Mouse (Mus musculus): ENCODE data around the gene Col18a1. TPM values are rescaled to one million over a fixed set of nuclear protein-coding genes. Genes with fewer than 3 reads are reported as not detected.
"Not testable (repeated sequence)": the region's sequence is repeated elsewhere in the genome, so short reads cannot be mapped to it uniquely, and the experiment has no call there.

Gene Col18a1
- polyA plus RNA-seq, 1 experiment, result 402 TPM

DNA sequence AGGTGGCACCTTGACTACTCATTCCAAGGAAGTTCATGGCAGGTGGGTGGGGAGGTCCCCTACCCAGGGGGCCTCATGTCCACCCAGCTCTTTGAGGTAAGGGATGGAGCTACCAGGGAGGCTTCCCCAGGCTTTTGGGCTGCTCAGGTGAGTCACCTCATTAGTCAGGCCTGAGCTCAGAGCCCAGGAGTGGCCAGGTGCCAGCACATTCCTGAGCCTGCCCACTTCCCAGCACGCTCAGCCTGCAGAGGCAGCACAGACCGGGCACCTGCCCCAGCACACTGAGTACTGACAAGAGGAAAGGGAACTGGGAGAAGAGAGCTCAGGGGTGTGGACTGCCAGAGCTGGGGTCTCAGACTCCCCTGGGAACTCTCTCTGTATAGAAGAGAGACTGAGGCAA is 24.0 kb downstream of the Col18a1 start:
- Histone ChIP-seq H3K36me3 (ENCODE audit: control insufficient read depth, insufficient read depth) (peaks cover 8% of the 10 kb centered on the region), H3ac (ENCODE audit: control insufficient read depth, insufficient read length) (no peak overlapping the region), H3K27me3 (ENCODE audit: control insufficient read depth, insufficient read depth, insufficient read length) (no peaks in the 10 kb centered on the region), H3K4me2 (ENCODE audit: low read depth) (no peak overlapping the region), H3K79me2 (ENCODE audit: control insufficient read depth, insufficient read depth) (peaks cover 99% of the 10 kb centered on the region), H3K4me3 (no peak overlapping the region)
- TF ChIP-seq MYOG (IDR thresholded peaks at IDR 0.05; ENCODE audit: control insufficient read depth in 1 of 3, insufficient read depth in 1 of 3, insufficient read length in 2 of 3, low read depth in 2 of 3) (no peak), TCF3 (IDR thresholded peaks at IDR 0.05; ENCODE audit: insufficient read length, low read depth) (no peak), E2F4 (IDR thresholded peaks at IDR 0.05; ENCODE audit: insufficient read depth) (no peak), REST (IDR thresholded peaks at IDR 0.05; ENCODE audit: insufficient read depth, insufficient read length) (no peak), CEBPB (IDR thresholded peaks at IDR 0.05; ENCODE audit: insufficient read depth, poor library complexity, severe bottlenecking) (no peak), TCF12 (IDR thresholded peaks at IDR 0.05; ENCODE audit: insufficient read depth, poor library complexity, severe bottlenecking) (no peak), MYOD1 (IDR thresholded peaks at IDR 0.05; ENCODE audit: control insufficient read depth in 1 of 3, insufficient read length in 2 of 3, low read depth in 2 of 3) (no peak), SRF (IDR thresholded peaks at IDR 0.05; ENCODE audit: control insufficient read depth, insufficient read length, low read depth) (no peak), MAX (IDR thresholded peaks at IDR 0.05; ENCODE audit: low read depth) (no peak), USF1 (IDR thresholded peaks at IDR 0.05; ENCODE audit: low read depth) (no peak), POLR2A (IDR thresholded peaks at IDR 0.05; ENCODE audit: insufficient read length, low read depth) (no peak)

DNA sequence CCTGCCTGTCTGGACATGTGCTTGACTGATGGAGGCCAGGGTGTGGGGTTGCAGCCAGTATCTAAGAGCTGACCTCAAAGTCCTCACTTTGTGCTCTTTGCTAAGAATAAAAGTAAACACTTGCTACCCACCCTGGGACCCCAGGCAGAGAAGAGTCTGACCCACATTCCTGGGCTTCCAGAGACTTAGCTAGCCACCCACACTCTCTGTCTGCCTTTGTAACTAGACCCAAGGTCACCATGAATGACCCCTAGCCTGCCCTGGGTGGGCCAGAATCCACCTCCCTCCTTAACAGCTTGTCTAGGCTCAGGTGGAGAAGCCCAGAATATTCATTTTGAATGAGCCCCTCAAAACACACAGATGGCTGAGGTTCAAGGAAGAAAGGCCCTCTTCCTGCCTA is 28.0 kb downstream of the Col18a1 start:
- peaks cover 8% of the 10 kb centered on the region for H3K36me3 ChIP-seq (ENCODE audit: control insufficient read depth, insufficient read depth)

DNA sequence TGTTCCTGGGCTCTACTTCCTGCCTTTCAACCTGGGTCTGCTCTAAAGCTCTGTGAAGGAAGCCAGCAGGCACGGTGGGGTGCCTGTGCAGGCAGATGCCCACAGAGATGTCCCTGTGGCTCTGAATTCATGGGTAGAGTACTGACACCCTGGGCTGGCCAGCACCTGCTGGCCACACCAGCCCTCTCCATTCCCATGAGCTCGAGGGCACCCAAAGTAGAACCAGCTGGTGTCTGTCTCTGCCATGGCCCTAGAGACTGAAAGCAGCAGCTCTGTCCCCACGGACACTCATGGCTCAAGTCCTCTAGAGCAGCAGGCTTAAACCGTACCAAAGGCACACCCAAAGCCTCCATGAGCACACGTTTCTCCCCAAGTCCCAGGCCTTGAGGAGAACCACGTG is 30.1 kb downstream of the Col18a1 start:
- Histone ChIP-seq H3ac (ENCODE audit: control insufficient read depth, insufficient read length) (no peak overlapping the region), H3K27me3 (ENCODE audit: control insufficient read depth, insufficient read depth, insufficient read length) (no peaks in the 10 kb centered on the region), H3K4me3 (no peak overlapping the region), H3K79me2 (ENCODE audit: control insufficient read depth, insufficient read depth) (peaks cover 100% of the 10 kb centered on the region), H3K36me3 (ENCODE audit: control insufficient read depth, insufficient read depth) (no peaks in the 10 kb centered on the region), H3K4me2 (ENCODE audit: low read depth) (no peak overlapping the region)
- TF ChIP-seq E2F4 (IDR thresholded peaks at IDR 0.05; ENCODE audit: insufficient read depth), result no peak
- TF ChIP-seq TCF12 (IDR thresholded peaks at IDR 0.05; ENCODE audit: insufficient read depth, poor library complexity, severe bottlenecking), result no peak
- TF ChIP-seq MAX (IDR thresholded peaks at IDR 0.05; ENCODE audit: low read depth), result no peak
- peak in 2 of 3 experiments; percentile 37 to 73 for TF ChIP-seq MYOG (IDR thresholded peaks at IDR 0.05; ENCODE audit: control insufficient read depth in 1 of 3, insufficient read depth in 1 of 3, insufficient read length in 2 of 3, low read depth in 2 of 3)
- peak in 2 of 3 experiments; percentile 56 to 64 for TF ChIP-seq MYOD1 (IDR thresholded peaks at IDR 0.05; ENCODE audit: control insufficient read depth in 1 of 3, insufficient read length in 2 of 3, low read depth in 2 of 3)
- TF ChIP-seq TCF3 (IDR thresholded peaks at IDR 0.05; ENCODE audit: insufficient read length, low read depth), result no peak
- no peak for TF ChIP-seq USF1 (IDR thresholded peaks at IDR 0.05; ENCODE audit: low read depth)
- TF ChIP-seq CEBPB (IDR thresholded peaks at IDR 0.05; ENCODE audit: insufficient read depth, poor library complexity, severe bottlenecking), result no peak
- TF ChIP-seq REST (IDR thresholded peaks at IDR 0.05; ENCODE audit: insufficient read depth, insufficient read length), result no peak
- no peak for TF ChIP-seq POLR2A (IDR thresholded peaks at IDR 0.05; ENCODE audit: insufficient read length, low read depth)
- no peak for TF ChIP-seq SRF (IDR thresholded peaks at IDR 0.05; ENCODE audit: control insufficient read depth, insufficient read length, low read depth)
- no peak for TF ChIP-seq POLR2AphosphoS2 (IDR thresholded peaks at IDR 0.05; ENCODE audit: insufficient read length, low read depth)

More for the DNA sequence above, 28.0 kb downstream of the Col18a1 start:
- Histone ChIP-seq H3ac (ENCODE audit: control insufficient read depth, insufficient read length) (no peak overlapping the region), H3K4me3 (no peak overlapping the region), H3K79me2 (ENCODE audit: control insufficient read depth, insufficient read depth) (peaks cover 99% of the 10 kb centered on the region), H3K27me3 (ENCODE audit: control insufficient read depth, insufficient read depth, insufficient read length) (no peaks in the 10 kb centered on the region), H3K4me2 (ENCODE audit: low read depth) (no peak overlapping the region)
- TF ChIP-seq TCF3 (IDR thresholded peaks at IDR 0.05; ENCODE audit: insufficient read length, low read depth), result no peak
- no peak for TF ChIP-seq USF1 (IDR thresholded peaks at IDR 0.05; ENCODE audit: low read depth)
- no peak for TF ChIP-seq MAX (IDR thresholded peaks at IDR 0.05; ENCODE audit: low read depth)
- no peak for TF ChIP-seq POLR2A (IDR thresholded peaks at IDR 0.05; ENCODE audit: insufficient read length, low read depth)
- TF ChIP-seq E2F4 (IDR thresholded peaks at IDR 0.05; ENCODE audit: insufficient read depth), result no peak
- no peak for TF ChIP-seq MYOD1 (IDR thresholded peaks at IDR 0.05; ENCODE audit: control insufficient read depth in 1 of 3, insufficient read length in 2 of 3, low read depth in 2 of 3)

DNA sequence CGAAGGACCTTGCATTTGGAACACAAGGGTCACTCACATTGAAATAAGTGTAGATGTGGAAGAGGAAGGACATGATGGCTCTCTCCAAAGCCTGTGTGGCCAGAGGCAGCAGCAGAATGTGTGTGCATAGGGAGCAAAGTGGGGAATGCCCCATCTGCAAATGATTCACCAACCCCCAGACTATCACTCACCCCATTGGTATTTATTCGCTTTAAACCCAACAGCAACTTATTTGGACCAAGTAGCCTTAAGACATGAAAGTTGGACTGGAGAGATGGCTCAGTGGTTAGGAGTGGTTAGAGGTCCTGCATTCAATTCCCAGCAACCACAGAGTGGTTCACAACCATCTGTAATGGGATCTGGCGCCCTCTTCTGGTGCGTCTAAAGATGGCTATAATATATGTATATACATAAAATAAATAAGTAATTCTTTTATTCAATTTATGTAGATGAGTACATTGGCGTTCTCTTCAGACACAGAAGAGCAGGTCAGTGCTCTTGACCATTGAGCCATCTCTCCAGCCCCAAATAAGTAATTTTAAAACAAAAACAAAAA is 31.0 kb downstream of the Col18a1 start:
- Histone ChIP-seq H3ac (ENCODE audit: control insufficient read depth, insufficient read length) (no peak overlapping the region), H3K79me2 (ENCODE audit: control insufficient read depth, insufficient read depth) (peaks cover 96% of the 10 kb centered on the region), H3K4me3 (no peak overlapping the region), H3K27me3 (ENCODE audit: control insufficient read depth, insufficient read depth, insufficient read length) (no peaks in the 10 kb centered on the region), H3K4me2 (ENCODE audit: low read depth) (no peak overlapping the region), H3K36me3 (ENCODE audit: control insufficient read depth, insufficient read depth) (no peaks in the 10 kb centered on the region)
- TF ChIP-seq MYOD1 (IDR thresholded peaks at IDR 0.05; ENCODE audit: control insufficient read depth in 1 of 3, insufficient read length in 2 of 3, low read depth in 2 of 3) (peak in 1 of 3 experiments; percentile 7), MYOG (IDR thresholded peaks at IDR 0.05; ENCODE audit: control insufficient read depth in 1 of 3, insufficient read depth in 1 of 3, insufficient read length in 2 of 3, low read depth in 2 of 3) (no peak)

DNA sequence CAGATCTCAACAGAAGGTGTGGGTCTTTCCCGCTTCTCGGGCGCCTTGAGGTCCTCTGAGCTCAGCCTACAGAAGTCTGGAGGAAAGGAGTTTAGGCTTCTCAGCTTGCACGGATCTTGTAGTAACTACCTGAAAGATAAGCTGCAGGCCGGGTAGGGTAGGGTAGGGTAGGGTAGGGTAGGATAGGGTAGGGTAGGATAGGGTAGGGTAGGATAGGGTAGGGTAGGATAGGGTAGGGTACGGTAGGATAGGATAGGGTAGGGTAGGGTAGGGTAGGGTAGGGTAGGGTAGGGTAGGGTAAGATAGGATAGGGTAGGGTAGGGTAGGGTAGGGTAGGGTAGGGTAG is 31.6 kb downstream of the Col18a1 start:
- peaks cover 90% of the 10 kb centered on the region for H3K79me2 ChIP-seq (ENCODE audit: control insufficient read depth, insufficient read depth)
- H3ac ChIP-seq (ENCODE audit: control insufficient read depth, insufficient read length); H3K4me3 ChIP-seq; H3K27me3 ChIP-seq (ENCODE audit: control insufficient read depth, insufficient read depth, insufficient read length); H3K36me3 ChIP-seq (ENCODE audit: control insufficient read depth, insufficient read depth); H3K4me2 ChIP-seq (ENCODE audit: low read depth): not testable (repeated sequence)

Measured in myocyte (in vitro differentiated cells).